Mouse (Mus musculus) ES-E14 (cell line): Measurements from ENCODE around the gene Mex3a. TPM values are rescaled to one million over a fixed set of nuclear protein-coding genes. Genes with fewer than 3 reads are reported as not detected.

Source experiments
- DNase-seq: peaks from one replicate; pipeline ENCODE4 v3.0.0-alpha.2; 2013; ENCODE audit warnings: low read depth, low spot score
- H3K27ac ChIP-seq: 2 replicates; pipeline ENCODE4 v1.5.1; 2012; ENCODE audit warnings: low read depth, mild to moderate bottlenecking, low read length, moderate library complexity, mixed read lengths; ENCODE audit not compliant: poor library complexity, insufficient read depth, severe bottlenecking
- H3K36me3 ChIP-seq: 2 replicates; pipeline ENCODE4 v1.6.1; 2012; ENCODE audit warnings: mild to moderate bottlenecking, low read length, moderate library complexity, mixed read lengths; ENCODE audit not compliant: control insufficient read depth, poor library complexity, insufficient read depth, severe bottlenecking
- H3K4me1 ChIP-seq, 2 experiments: fragments of 150-350 bp in 1 of 2; sonication (generic) in 1 of 2; 2 replicates each; pipeline ENCODE4 v1.6.1; 2012; ENCODE audit warnings: low read length in 2 of 2, mild to moderate bottlenecking in 1 of 2, mixed read lengths in 1 of 2; ENCODE audit not compliant: control insufficient read depth in 2 of 2, insufficient read depth in 2 of 2, poor library complexity in 1 of 2
- H3K4me3 ChIP-seq, 2 experiments: fragments of 150-350 bp in 1 of 2; sonication (generic) in 1 of 2; 2 replicates each; pipeline ENCODE4 v1.5.1; 2012; ENCODE audit warnings: low read length in 2 of 2, low read depth in 1 of 2, mild to moderate bottlenecking in 1 of 2, mixed read lengths in 1 of 2; ENCODE audit not compliant: insufficient read depth in 1 of 2, poor library complexity in 1 of 2, severe bottlenecking in 1 of 2
- H3K9ac ChIP-seq: 2 replicates; pipeline ENCODE4 v1.6.1; 2012; ENCODE audit warnings: low read depth, mild to moderate bottlenecking, low read length, mixed read lengths; ENCODE audit not compliant: poor library complexity, insufficient read depth, severe bottlenecking
- H3K9me3 ChIP-seq: fragments of 150-350 bp; sonication (generic); 2 replicates; pipeline ENCODE4 v1.6.1; 2012; ENCODE audit warnings: low read depth, mild to moderate bottlenecking, low read length; ENCODE audit not compliant: control insufficient read depth, insufficient read depth
- CHD2 ChIP-seq: IDR thresholded peaks from 2 replicates; pipeline ENCODE4 v1.6.1; 2014; ENCODE audit warnings: mild to moderate bottlenecking, low read depth, low read length, inconsistent platforms
- HCFC1 ChIP-seq: IDR thresholded peaks from 2 replicates; pipeline ENCODE4 v1.6.1; 2012; ENCODE audit warnings: low read length, inconsistent platforms, borderline replicate concordance; ENCODE audit not compliant: insufficient read depth
- MAFK ChIP-seq: IDR thresholded peaks from 2 replicates; pipeline ENCODE4 v1.6.1; 2014; ENCODE audit warnings: mild to moderate bottlenecking, low read depth, low read length, inconsistent platforms; ENCODE audit not compliant: insufficient read depth
- ZC3H11A ChIP-seq: IDR thresholded peaks from 2 replicates; pipeline ENCODE4 v1.6.1; 2012; ENCODE audit warnings: low read depth, mild to moderate bottlenecking, inconsistent platforms, low read length, borderline replicate concordance
- ZNF384 ChIP-seq: IDR thresholded peaks from 2 replicates; pipeline ENCODE4 v1.6.1; 2012; ENCODE audit warnings: low read depth, low read length, inconsistent platforms
- in situ Hi-C, 2 experiments: fragments of 600-800 bp; cut with MboI; formaldehyde crosslinking; loops; one replicate each; pipeline ENCODE4 v1.15.1; 2025; ENCODE audit warnings: low sequenced_read_pairs in 2 of 2, inconsistent platforms in 1 of 2; ENCODE audit not compliant: unreplicated experiment in 2 of 2
- total RNA-seq: library from RNA; depleted of rRNA; stranded (reverse); fragments of 300-350 nt; gene quantifications from 2 replicates; pipeline ENCODE4 v1.2.3, GENCODE M21; 2012

Gene Mex3a
- total RNA-seq, 1 experiment: 24.9 TPM

DNA sequence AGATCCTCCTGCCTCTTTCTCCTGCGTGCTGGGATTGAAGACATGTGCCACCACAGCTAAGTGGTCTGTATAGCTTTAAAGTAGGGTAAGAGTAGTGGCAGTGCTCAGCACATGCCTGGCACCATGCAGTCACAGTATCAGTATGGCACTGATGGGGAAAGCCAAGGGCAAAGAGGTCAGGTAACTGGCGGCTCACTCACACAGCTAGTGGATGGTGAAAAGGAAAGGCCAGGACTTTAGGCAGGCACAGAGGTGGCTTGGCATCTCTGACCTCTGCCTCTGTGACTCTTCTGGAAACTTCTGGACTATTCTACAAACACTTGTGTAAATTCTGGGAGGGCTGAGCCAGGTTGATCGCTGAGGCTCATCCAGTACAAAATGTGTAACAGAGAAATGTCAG lies 33.9 kb downstream of the Mex3a start:
- H3K36me3 ChIP-seq: peaks cover 70% of the 10 kb centered on the region
- no peak for DNase-seq
- H3K4me1 ChIP-seq: peaks cover 5 to 35% of the 10 kb centered on the region in 2 experiments; a peak in 3 of 4 replicates
- peak overlapping the region; percentile 36 for H3K27ac ChIP-seq
- H3K9me3 ChIP-seq: no peaks in the 10 kb centered on the region
- in situ Hi-C loops: no loop called here
- TF ChIP-seq ZC3H11A: no peak
- no peak for TF ChIP-seq HCFC1
- TF ChIP-seq ZNF384: no peak
- no peak for TF ChIP-seq MAFK
- TF ChIP-seq CHD2: no peak
- H3K9ac ChIP-seq: peak overlapping the region; percentile 23; the same call in 1 of the 2 replicates
- H3K4me3 ChIP-seq: no peak overlapping the region

DNA sequence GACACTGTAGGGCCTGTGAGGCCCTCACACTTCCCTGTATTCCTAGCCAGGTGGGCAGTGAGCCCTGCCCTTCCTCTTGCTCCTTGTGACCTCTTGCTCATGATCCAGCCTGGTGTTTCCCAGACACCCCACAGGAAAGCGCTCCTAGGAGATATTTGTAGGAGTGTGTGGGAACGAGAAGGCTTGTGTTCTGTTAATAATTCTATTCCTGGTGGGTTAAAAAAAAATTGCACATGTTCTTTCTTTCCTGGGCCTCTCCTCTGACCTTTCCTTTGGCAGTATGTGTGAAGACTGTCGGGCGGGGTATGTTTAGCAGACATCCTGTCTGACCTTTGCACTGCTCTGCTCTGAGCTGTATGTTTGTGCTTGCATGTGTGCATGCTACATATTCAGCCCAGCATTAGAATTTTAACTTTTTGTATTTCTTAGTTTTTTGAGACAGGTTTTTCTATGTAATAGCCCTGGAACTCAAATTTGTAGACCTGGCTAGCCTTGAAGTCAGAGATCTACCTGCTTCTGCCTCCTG lies 34.4 kb downstream of the Mex3a start:
- peaks cover 70% of the 10 kb centered on the region for H3K36me3 ChIP-seq
- peak overlapping the region; percentile 95 for H3K27ac ChIP-seq
- in situ Hi-C loops: no loop called here

DNA sequence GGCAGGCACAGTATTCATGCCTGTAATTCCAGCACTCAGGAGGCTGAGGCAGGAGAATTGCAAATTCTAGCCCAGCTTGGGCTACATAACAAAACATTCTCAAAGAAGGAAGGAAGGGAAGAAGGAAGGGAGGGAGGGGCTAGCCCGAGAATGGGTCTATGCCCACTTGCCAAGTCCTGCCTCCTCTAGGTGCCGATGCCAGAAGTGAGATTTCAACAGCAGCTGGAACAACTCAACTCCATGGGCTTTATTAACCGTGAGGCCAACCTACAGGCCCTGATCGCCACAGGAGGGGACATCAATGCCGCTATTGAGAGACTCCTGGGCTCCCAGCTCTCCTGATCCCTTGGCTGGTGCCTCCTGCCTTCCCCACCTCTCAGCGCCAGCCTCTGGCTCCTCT lies 35.7 kb downstream of the Mex3a start:
- TF ChIP-seq CHD2 (no peak), MAFK (no peak), ZC3H11A (no peak)
- H3K27ac ChIP-seq: peak overlapping the region; percentile 95
- peak overlapping the region in 1 of 2 experiments; percentile 63; a peak in 2 of 4 replicates for H3K4me3 ChIP-seq
- H3K9me3 ChIP-seq: no peaks in the 10 kb centered on the region
- H3K36me3 ChIP-seq: peaks cover 62% of the 10 kb centered on the region
- H3K9ac ChIP-seq: peak overlapping the region; percentile 76
- DNase-seq: no peak
- peaks cover 0 to 28% of the 10 kb centered on the region in 2 experiments; a peak in 3 of 4 replicates for H3K4me1 ChIP-seq
- in situ Hi-C loops: no loop called here

More for the DNA sequence above, 34.4 kb downstream of the Mex3a start:
- DNase-seq: no peak
- no peak overlapping the region for H3K4me3 ChIP-seq
- TF ChIP-seq MAFK (no peak), ZNF384 (no peak), HCFC1 (no peak), ZC3H11A (no peak), CHD2 (no peak)
- peaks cover 4 to 35% of the 10 kb centered on the region in 2 experiments; a peak in 3 of 4 replicates for H3K4me1 ChIP-seq
- no peaks in the 10 kb centered on the region for H3K9me3 ChIP-seq
- H3K9ac ChIP-seq: no peak overlapping the region

DNA sequence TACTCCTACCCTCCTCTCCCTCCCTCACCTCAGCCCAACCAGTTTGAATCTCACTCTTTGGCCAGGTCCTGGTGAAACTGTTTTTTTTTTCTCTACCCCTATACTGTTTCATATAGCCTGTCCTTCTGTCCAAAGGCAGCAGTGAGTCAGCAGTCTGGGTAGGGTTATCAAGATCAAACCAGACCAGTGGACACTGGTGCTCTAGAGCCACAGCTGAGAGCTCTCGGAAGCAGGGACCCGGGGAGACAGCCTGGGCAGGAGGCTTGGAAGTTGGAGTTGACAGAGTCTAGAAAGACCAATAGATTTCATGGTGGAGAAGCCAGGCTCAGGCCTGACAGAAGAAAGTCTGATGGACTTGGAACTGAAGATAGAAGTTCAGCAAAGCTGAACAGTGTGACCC lies 36.4 kb downstream of the Mex3a start:
- Histone ChIP-seq H3K4me3 (peak overlapping the region; percentile 31 to 63; a peak in 2 of 4 replicates), H3K9ac (peak overlapping the region; percentile 76; the same call in 1 of the 2 replicates), H3K4me1 (peaks cover 4 to 27% of the 10 kb centered on the region in 2 experiments), H3K9me3 (no peaks in the 10 kb centered on the region), H3K36me3 (peaks cover 55% of the 10 kb centered on the region), H3K27ac (peak overlapping the region; percentile 95)
- in situ Hi-C loops: no loop called here
- no peak for TF ChIP-seq ZNF384
- TF ChIP-seq CHD2: no peak
- TF ChIP-seq MAFK: no peak
- no peak for TF ChIP-seq HCFC1
- TF ChIP-seq ZC3H11A: no peak
- no peak for DNase-seq
